Mouse (Mus musculus): ENCODE data around the gene Entr1.

Gene Entr1

DNA sequence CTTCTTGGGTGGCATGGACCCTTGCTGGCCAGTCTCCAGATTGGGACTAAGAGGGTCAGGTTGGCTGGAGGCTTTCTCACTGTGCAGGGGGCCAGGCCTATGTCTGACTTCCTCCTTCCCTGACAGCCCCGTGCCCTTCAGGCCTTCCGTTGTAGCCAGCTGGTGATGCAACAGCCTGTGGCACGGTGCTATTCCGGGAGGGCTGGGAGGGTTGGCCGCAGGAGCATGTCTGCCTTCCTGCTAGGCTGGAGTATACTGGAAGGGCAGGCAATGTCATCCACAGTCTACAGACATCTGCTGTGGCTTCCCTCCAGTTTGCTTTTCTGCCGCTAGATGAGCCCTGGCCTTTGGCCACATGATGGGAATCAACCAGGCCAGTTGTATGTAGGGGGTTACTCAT, 29.1 kb downstream of the Entr1 start:
- H3K4me1 ChIP-seq (replicated peaks; ENCODE audit: low read depth, low read length), result peaks cover 35% of the 10 kb centered on the region
- no peaks in the 10 kb centered on the region for H3K9me3 ChIP-seq (ENCODE audit: low read length)
- H3K27me3 ChIP-seq (ENCODE audit: insufficient read depth, low read length), result peaks cover 12% of the 10 kb centered on the region; the same call in 1 of the 2 replicates
- TF ChIP-seq POU5F1 (IDR thresholded peaks at IDR 0.05; ENCODE audit: borderline replicate concordance, low read length), result no peak
- no peak for TF ChIP-seq CTCF (conservative IDR thresholded peaks at IDR 0.05; ENCODE audit: low read length)
- TF ChIP-seq NANOG (IDR thresholded peaks at IDR 0.05; ENCODE audit: borderline replicate concordance, low read length), result no peak
- peaks cover 38% of the 10 kb centered on the region for H3K36me3 ChIP-seq (ENCODE audit: insufficient read depth, low read length)
- no peak overlapping the region for H3K4me3 ChIP-seq (replicated peaks; ENCODE audit: low read length)

DNA sequence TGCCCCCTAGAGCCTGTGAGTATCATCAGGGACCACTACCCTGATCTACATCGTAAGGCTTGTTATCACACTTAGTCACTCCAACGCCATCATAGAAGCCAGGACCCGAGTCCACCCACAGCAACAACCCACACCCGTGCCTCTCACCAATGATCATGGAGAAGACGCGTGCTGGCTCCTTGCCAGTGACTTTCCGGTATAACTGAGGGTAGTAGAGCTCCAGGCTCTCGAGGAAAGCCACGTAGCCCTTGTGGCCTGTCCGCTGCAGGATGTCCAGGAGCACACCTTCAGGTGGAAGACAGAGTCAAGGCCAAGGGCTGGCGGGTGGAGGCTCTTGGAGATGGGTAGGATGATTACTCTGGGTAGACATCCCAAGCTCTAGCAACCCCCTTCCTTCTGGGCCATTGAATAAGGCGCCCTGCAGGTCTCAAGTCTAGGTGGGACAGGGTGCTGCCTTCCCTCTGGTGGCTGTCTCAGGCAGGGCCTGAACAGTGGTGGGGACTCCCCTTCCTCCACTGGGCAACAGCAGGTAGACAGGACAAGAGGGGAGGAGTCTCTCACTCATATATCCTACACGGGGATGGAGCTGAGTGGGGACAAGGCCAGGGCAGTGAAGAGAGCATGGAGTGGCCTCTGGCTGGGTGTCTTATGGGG, 30.3 kb downstream of the Entr1 start:
- no peak overlapping the region for H3K4me3 ChIP-seq (replicated peaks; ENCODE audit: low read length)
- no peak for TF ChIP-seq POU5F1 (IDR thresholded peaks at IDR 0.05; ENCODE audit: borderline replicate concordance, low read length)
- no peak for TF ChIP-seq NANOG (IDR thresholded peaks at IDR 0.05; ENCODE audit: borderline replicate concordance, low read length)
- no peak for TF ChIP-seq CTCF (conservative IDR thresholded peaks at IDR 0.05; ENCODE audit: low read length)
- H3K36me3 ChIP-seq (ENCODE audit: insufficient read depth, low read length), result peaks cover 28% of the 10 kb centered on the region
- H3K4me1 ChIP-seq (replicated peaks; ENCODE audit: low read depth, low read length), result peaks cover 34% of the 10 kb centered on the region
- H3K27me3 ChIP-seq (ENCODE audit: insufficient read depth, low read length), result peaks cover 12% of the 10 kb centered on the region; the same call in 1 of the 2 replicates
- H3K9me3 ChIP-seq (ENCODE audit: low read length), result no peaks in the 10 kb centered on the region

GRCm38 (mm10) chr2:26357484-26357883, 31.6 kb downstream of the Entr1 start:
- TF ChIP-seq CTCF (conservative IDR thresholded peaks at IDR 0.05; ENCODE audit: low read length), result peak; percentile 5; the same call in 1 of the 2 replicates
- TF ChIP-seq POU5F1 (IDR thresholded peaks at IDR 0.05; ENCODE audit: borderline replicate concordance, low read length), result no peak
- Histone ChIP-seq H3K4me3 (replicated peaks; ENCODE audit: low read length) (peak overlapping the region; percentile 53), H3K27me3 (ENCODE audit: insufficient read depth, low read length) (peaks cover 19% of the 10 kb centered on the region; the same call in 1 of the 2 replicates), H3K4me1 (replicated peaks; ENCODE audit: low read depth, low read length) (peaks cover 42% of the 10 kb centered on the region), H3K36me3 (ENCODE audit: insufficient read depth, low read length) (peaks cover 15% of the 10 kb centered on the region), H3K9me3 (ENCODE audit: low read length) (no peaks in the 10 kb centered on the region)

DNA sequence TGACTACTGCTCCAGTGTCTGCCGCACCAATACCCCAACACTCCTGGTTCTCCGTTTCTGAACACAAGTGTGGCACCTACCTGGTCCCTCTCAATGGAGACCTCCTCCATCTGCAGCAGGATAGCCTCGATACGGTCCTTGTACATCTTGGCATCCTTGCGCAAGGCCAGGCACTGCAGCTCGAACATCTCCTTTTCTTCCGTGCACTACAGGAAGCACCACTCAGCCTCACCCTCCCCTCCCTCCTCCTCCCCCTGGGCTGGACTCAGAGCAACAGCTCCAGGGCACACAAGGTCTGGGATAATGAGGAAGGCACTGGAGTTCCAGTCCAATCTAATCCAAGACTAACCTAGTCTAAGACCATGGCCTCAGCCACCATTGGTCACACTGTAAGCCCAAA, 32.4 kb downstream of the Entr1 start:
- H3K27me3 ChIP-seq (ENCODE audit: insufficient read depth, low read length), result peaks cover 20% of the 10 kb centered on the region; the same call in 1 of the 2 replicates
- TF ChIP-seq NANOG (IDR thresholded peaks at IDR 0.05; ENCODE audit: borderline replicate concordance, low read length) (no peak), CTCF (conservative IDR thresholded peaks at IDR 0.05; ENCODE audit: low read length) (no peak)
- peak overlapping the region; percentile 53 for H3K4me3 ChIP-seq (replicated peaks; ENCODE audit: low read length)
- H3K36me3 ChIP-seq (ENCODE audit: insufficient read depth, low read length), result peaks cover 11% of the 10 kb centered on the region
- no peaks in the 10 kb centered on the region for H3K9me3 ChIP-seq (ENCODE audit: low read length)
- peaks cover 43% of the 10 kb centered on the region for H3K4me1 ChIP-seq (replicated peaks; ENCODE audit: low read depth, low read length)

GRCm38 (mm10) chr2:26356231-26356630, 32.9 kb downstream of the Entr1 start:
- Histone ChIP-seq H3K9me3 (ENCODE audit: low read length) (no peaks in the 10 kb centered on the region), H3K4me1 (replicated peaks; ENCODE audit: low read depth, low read length) (peaks cover 45% of the 10 kb centered on the region), H3K36me3 (ENCODE audit: insufficient read depth, low read length) (peaks cover 7% of the 10 kb centered on the region), H3K27me3 (ENCODE audit: insufficient read depth, low read length) (peaks cover 20% of the 10 kb centered on the region; the same call in 1 of the 2 replicates), H3K4me3 (replicated peaks; ENCODE audit: low read length) (no peak overlapping the region)
- TF ChIP-seq NANOG (IDR thresholded peaks at IDR 0.05; ENCODE audit: borderline replicate concordance, low read length) (no peak), CTCF (conservative IDR thresholded peaks at IDR 0.05; ENCODE audit: low read length) (no peak), POU5F1 (IDR thresholded peaks at IDR 0.05; ENCODE audit: borderline replicate concordance, low read length) (no peak)

DNA sequence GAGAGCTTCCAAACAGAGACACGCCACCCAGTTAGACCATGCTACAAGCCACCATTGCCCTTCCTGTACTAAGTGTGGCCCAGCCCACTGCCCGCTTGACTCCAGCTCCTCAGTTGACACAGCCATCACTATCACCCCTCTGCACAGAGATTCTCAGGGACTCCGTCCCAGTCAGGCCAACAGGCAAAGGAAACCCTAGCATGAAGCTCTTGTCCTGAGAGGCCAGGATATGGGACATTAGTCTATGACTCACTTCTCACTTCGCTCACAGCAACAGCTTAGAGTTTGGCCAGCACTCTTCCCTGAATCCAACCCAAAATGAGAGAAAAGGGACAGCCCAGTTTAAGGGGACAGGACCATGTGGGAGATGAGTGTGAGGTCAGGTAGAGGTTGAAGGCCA, 34.7 kb downstream of the Entr1 start:
- Histone ChIP-seq H3K4me3 (replicated peaks; ENCODE audit: low read length) (no peak overlapping the region), H3K27me3 (ENCODE audit: insufficient read depth, low read length) (peaks cover 20% of the 10 kb centered on the region; the same call in 1 of the 2 replicates), H3K36me3 (ENCODE audit: insufficient read depth, low read length) (peaks cover 14% of the 10 kb centered on the region), H3K4me1 (replicated peaks; ENCODE audit: low read depth, low read length) (peaks cover 46% of the 10 kb centered on the region), H3K9me3 (ENCODE audit: low read length) (no peaks in the 10 kb centered on the region)
- TF ChIP-seq NANOG (IDR thresholded peaks at IDR 0.05; ENCODE audit: borderline replicate concordance, low read length), result no peak
- no peak for TF ChIP-seq CTCF (conservative IDR thresholded peaks at IDR 0.05; ENCODE audit: low read length)
- TF ChIP-seq POU5F1 (IDR thresholded peaks at IDR 0.05; ENCODE audit: borderline replicate concordance, low read length), result no peak

GRCm38 (mm10) chr2:26353066-26353980, 35.8 kb downstream of the Entr1 start:
- Histone ChIP-seq H3K27me3 (ENCODE audit: insufficient read depth, low read length) (peaks cover 15% of the 10 kb centered on the region; the same call in 1 of the 2 replicates), H3K4me1 (replicated peaks; ENCODE audit: low read depth, low read length) (peaks cover 48% of the 10 kb centered on the region), H3K9me3 (ENCODE audit: low read length) (no peaks in the 10 kb centered on the region), H3K4me3 (replicated peaks; ENCODE audit: low read length) (peak overlapping the region; percentile 88), H3K36me3 (ENCODE audit: insufficient read depth, low read length) (peaks cover 22% of the 10 kb centered on the region)
- no peak for TF ChIP-seq POU5F1 (IDR thresholded peaks at IDR 0.05; ENCODE audit: borderline replicate concordance, low read length)
- no peak for TF ChIP-seq CTCF (conservative IDR thresholded peaks at IDR 0.05; ENCODE audit: low read length)
- no peak for TF ChIP-seq NANOG (IDR thresholded peaks at IDR 0.05; ENCODE audit: borderline replicate concordance, low read length)

- TF ChIP-seq NANOG (IDR thresholded peaks at IDR 0.05; ENCODE audit: borderline replicate concordance, low read length) (no peak), POU5F1 (IDR thresholded peaks at IDR 0.05; ENCODE audit: borderline replicate concordance, low read length) (no peak), CTCF (conservative IDR thresholded peaks at IDR 0.05; ENCODE audit: low read length) (no peak)
- no peaks in the 10 kb centered on the region for H3K9me3 ChIP-seq (ENCODE audit: low read length)
- peaks cover 8% of the 10 kb centered on the region; the same call in 1 of the 2 replicates for H3K27me3 ChIP-seq (ENCODE audit: insufficient read depth, low read length)
- peaks cover 46% of the 10 kb centered on the region for H3K4me1 ChIP-seq (replicated peaks; ENCODE audit: low read depth, low read length)
- peak overlapping the region; percentile 88 for H3K4me3 ChIP-seq (replicated peaks; ENCODE audit: low read length)
- peaks cover 22% of the 10 kb centered on the region for H3K36me3 ChIP-seq (ENCODE audit: insufficient read depth, low read length)
These were observed 36.7 kb downstream of the Entr1 start for GRCm38 (mm10) chr2:26352291-26352910.
